Mouse (Mus musculus) heart, adult 11 months (tissue): ENCODE results near the gene Gm11563.
"Not testable (repeated sequence)": the region's sequence is repeated elsewhere in the genome, so short reads cannot be mapped to it uniquely, and the experiment has no call there.

Source experiments
- DNase-seq: peaks from one replicate; pipeline ENCODE4 v3.0.0; 2022

Gene Gm11563

GRCm38 (mm10) chr11:99658467-99659010, at the start of gene Gm11563:
Gene Gm11563, minus strand, starts transcription at chr11:99658960.
- not testable (repeated sequence) for DNase-seq

DNA sequence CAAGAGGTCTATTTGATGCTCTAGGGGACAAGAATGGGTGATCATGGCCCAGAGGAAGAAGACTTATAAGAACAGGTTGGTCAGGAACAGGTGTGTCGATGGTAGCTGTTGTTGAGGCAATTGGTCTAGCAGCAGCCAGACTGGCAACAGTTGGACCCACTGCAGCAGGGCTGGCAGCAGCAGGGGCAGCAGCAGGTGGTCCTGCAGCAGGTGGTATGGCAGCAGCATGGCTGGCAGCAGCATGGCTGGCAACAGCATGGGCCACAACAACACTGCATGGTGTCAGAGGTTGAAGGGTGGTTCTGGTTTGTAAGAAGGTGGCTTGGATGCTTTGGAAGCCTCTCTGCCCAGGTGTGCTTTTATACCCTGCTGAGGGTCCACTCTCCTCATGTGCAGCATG, 31.7 kb upstream of the Gm11563 start, which contains the start of gene Gm14190:
Gene Gm14190 (minus strand): TSS at position 278 of the 400 bp plus-strand sequence.
- peak; percentile 79 for DNase-seq

DNA sequence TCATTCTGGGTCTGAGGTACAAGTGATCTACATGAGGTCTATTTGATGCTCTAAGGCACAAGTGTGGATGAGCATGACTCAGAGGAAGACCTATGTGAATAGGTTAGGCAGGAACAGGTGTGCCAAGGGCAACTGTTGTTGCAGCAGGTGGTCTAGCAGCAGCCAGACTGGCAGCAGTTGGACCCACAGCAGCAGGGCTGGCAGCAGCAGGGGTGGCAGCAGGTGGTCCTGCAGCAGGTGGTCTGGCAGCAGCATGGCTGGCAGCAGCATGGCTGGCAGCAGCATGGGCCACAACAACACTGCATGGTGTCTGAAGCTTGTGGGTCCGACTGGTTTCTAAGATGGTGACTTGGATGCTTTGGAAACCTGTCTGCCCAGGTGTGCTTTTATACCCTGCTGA, 26.5 kb upstream of the Gm11563 start:
- DNase-seq: not testable (repeated sequence)

DNA sequence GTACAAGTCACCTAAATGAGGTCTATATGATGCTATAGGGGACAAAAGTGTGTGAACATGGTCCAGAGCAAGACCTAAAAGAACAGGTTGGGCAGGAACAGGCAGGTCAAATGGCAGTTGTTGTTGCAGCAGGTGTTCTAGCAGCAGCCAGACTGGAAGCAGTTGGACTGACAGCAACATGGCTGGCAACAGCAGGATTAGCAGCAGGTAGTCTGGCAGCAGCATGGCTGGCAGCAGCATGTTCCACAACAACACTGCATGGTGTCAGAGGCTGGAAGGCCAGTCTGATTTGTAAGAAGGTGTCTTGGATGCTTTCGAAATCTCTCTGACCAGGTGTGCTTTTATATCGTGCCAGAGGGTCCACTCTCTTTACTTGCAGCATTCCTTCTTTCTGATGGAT, 24.7 kb upstream of the Gm11563 start:
- no peak for DNase-seq

DNA sequence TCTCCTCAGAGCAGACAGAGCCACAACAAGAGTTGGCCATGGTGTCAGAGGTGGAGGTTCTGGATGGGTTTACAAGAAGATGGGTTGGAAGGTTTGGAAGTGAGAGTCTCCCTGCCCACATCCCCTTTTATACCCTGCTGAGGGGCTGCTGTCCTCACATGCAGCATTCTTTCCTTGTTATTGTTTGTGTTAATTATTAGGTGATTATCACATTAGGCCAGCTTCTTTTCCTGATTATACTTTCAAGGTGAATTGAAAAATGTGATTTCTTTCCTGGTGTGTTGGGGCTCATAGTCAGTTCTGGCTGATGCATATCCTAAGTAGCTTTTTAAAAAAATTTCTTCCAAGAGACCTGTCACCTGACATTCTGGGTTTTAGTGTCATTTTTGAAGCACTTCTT, 7.1 kb upstream of the Gm11563 start, which contains the start of gene Krtap4-6:
Gene Krtap4-6 (minus strand): TSS at position 101 of the 400 bp plus-strand sequence.
- no peak for DNase-seq

- no peak for DNase-seq
These were observed 4.0 kb upstream of the Gm11563 start for GRCm38 (mm10) chr11:99662802-99663201.

- DNase-seq: no peak
These were observed 496 bp upstream of the Gm11563 start for GRCm38 (mm10) chr11:99659256-99659655.

- DNase-seq: no peak
These were observed 1.7 kb downstream of the Gm11563 start for GRCm38 (mm10) chr11:99657051-99657450.

DNA sequence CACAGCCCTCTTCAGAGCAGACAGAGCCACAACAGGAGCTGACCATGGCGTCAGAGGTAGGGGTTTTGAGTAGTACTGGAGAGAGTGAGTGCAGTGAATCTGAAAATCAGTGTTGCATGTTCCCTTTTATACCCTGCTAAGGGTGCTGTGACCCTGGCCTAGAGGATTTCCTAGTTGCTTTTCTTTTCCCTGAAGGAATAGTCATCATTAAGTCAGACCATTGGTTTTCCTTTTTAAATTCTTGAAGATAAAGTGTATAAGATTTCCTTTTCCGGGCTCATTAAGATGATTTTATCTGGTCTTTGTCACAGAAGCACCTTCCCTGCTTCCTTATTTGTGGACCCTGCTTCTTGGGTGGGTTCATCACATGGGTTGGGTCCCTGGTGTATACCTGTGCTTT, 8.6 kb downstream of the Gm11563 start, which contains the start of gene Gm11555:
Gene Gm11555 (minus strand): TSS at position 101 of the 400 bp plus-strand sequence.
- no peak for DNase-seq

GRCm38 (mm10) chr11:99646444-99646843, 12.3 kb downstream of the Gm11563 start:
- DNase-seq: no peak

GRCm38 (mm10) chr11:99644351-99644750, 14.4 kb downstream of the Gm11563 start:
- no peak for DNase-seq

DNA sequence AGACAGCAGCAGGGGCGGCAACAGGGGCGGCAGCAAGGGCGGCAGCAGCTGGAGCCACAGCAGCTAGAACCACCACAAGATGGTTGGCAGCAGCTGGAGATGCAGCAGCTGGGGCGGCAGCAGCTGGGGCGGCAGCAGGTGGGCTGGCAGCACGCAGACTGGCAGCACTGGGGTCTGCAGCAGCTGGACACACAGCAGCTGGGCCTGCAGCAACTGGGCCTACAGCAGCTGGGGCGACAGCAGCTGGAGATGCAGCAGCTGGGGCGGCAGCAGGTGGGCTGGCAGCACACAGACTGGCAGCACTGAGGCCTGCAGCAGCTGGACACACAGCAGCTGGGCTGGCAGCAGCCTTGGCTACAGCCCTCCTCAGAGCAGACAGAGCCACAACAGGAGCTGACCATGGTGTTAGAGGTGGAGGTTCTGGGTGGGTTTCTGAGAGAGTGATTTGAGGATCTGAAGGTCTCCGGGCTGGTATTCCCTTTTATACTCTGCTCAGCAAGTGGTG, 15.1 kb downstream of the Gm11563 start, which contains the start of gene Krtap4-7:
Gene Krtap4-7 (minus strand): TSS at position 455 of the 505 bp plus-strand sequence.
- not testable (repeated sequence) for DNase-seq

- DNase-seq: no peak
These were observed 17.8 kb downstream of the Gm11563 start for GRCm38 (mm10) chr11:99640926-99641325.

- DNase-seq: no peak
These were observed 21.7 kb downstream of the Gm11563 start for GRCm38 (mm10) chr11:99637086-99637485.

- DNase-seq: no peak
These were observed 24.1 kb downstream of the Gm11563 start, which contains the start of gene Krtap4-2 for GRCm38 (mm10) chr11:99634653-99635134. Gene Krtap4-2, minus strand, starts transcription at chr11:99635084.

- no peak for DNase-seq
These were observed 25.5 kb downstream of the Gm11563 start for GRCm38 (mm10) chr11:99633293-99633692.

DNA sequence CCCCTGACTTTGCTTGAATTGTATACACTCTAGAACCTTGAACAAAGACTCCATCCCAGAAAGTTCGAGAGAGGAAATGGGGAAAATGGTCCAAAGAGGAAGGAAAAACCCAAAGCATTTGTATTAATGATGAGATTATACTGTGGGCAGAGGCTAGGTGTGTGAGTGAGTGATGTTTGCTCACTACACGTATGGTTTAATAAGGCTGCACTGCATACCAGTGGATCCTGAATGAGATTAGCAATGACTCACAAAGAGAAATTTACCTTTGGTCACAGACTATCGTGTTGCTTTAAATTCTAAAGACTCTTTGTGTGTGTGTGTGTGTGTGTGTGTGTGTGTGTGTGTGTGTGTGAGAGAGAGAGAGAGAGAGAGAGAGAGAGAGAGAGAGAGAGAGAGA, 27.9 kb downstream of the Gm11563 start:
- no peak for DNase-seq

- DNase-seq: no peak
These were observed 30.6 kb downstream of the Gm11563 start, which contains the start of gene Krtap4-1 for GRCm38 (mm10) chr11:99628138-99628537. Gene Krtap4-1, minus strand, starts transcription at chr11:99628238.

DNA sequence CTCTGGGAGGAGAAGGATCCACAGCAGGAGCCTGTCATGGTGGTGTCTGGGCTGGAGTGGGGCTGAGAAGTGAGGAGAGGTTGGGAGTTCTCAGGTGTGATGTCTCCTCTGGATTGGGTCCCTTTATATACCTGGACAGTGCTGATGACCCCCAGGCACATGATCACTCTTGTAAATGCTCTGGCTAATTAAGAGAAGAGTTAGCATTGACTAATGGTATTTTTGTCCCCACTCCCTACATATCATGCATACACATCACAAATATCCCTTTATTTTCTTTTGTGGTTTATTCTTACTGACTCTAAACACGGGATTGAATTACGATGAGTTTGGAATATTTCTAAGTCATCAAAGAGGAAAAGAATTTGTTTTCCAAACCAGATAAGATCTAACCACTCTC, 38.4 kb downstream of the Gm11563 start, which contains the start of gene Gm11562:
Gene Gm11562 (minus strand): TSS at position 101 of the 400 bp plus-strand sequence.
- no peak for DNase-seq

DNA sequence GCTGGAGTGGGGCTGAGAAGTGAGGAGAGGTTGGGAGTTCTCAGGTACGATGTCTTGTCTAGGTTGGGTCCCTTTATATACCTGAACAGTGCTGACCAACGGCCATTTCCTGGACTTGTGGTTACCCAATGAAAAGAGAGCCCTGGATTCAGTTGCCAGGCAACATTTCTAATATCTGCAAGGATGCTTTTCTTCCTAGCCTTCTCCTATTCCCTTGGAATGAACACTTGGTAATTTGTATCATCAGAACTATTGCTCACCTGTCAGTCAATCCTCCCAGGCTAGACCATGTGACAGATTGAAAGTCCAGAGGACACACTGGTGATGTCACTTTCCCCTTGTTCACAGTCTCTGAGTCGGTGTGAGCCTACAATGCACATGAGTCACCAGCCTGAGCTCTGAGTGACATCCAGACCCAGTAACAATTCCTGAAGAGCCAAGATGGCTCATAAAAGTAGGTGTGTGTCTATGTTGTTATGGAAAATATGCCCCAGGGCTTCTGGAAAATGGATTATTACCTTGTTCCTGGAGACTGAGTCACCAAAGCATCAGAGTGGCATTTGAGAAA, 43.9 kb downstream of the Gm11563 start, which contains the start of gene Krtap2-4:
Gene Krtap2-4 (minus strand): TSS at position 51 of the 568 bp plus-strand sequence.
- DNase-seq: peak; percentile 40

DNA sequence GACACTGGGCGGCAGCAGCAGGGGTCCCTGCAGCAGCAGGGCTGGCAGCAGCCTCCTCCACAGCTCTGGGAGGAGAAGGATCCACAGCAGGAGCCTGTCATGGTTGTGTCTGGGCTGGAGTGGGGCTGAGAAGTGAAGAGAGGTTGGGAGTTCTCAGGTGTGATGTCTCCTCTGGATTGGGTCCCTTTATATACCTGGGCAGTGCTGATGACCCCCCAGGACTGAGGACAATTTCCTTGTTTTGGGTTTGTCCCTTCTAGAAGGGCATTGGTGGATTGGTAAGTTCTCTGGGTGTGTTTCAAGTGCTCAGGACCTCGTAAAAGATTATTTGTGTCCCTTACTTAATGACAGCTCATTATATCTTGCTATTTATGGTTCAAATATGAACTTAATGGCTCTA, 48.7 kb downstream of the Gm11563 start, which contains the start of gene Gm11937:
Gene Gm11937 (minus strand): TSS at position 101 of the 400 bp plus-strand sequence.
- DNase-seq: peak; percentile 4

DNA sequence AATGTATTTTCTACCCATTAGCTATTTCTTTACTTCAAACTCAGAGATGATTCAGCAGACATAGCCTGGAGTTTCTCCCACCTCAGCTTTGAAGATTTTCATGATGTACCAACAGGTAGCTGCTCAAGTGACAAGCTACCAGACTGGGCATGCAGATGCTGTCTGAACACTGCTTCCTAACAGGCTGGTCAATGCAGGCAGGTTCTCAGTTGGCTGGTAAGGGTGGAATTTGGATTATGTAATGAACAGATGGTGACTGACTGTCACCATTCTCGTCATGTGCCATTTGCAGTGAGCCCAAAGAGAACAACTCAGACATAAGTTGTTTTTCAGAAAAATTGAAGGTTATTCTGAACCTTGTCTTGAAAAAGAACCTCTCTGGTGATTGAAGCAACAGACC, 49.6 kb downstream of the Gm11563 start:
- peak; percentile 19 for DNase-seq
